Mouse (Mus musculus) thymus, adult 2 months (tissue): ENCODE results near the gene Brca1.

Experiments
- CTCF ChIP-seq: fragments of 200-500 bp; IDR thresholded peaks from 2 replicates; pipeline ENCODE4 v1.5.1; 2012; ENCODE audit warnings: mild to moderate bottlenecking, control low read depth, low read length, moderate library complexity, borderline replicate concordance; ENCODE audit not compliant: control insufficient read depth, poor library complexity, insufficient read depth; ENCODE audit errors: extremely low read depth
- POLR2A ChIP-seq: fragments of 200-500 bp; IDR thresholded peaks from 2 replicates; pipeline ENCODE4 v1.6.1; 2012; ENCODE audit warnings: mild to moderate bottlenecking, low read length, control low read depth, moderate library complexity; ENCODE audit not compliant: control insufficient read depth, poor library complexity, insufficient read depth; ENCODE audit errors: extremely low read depth

DNA sequence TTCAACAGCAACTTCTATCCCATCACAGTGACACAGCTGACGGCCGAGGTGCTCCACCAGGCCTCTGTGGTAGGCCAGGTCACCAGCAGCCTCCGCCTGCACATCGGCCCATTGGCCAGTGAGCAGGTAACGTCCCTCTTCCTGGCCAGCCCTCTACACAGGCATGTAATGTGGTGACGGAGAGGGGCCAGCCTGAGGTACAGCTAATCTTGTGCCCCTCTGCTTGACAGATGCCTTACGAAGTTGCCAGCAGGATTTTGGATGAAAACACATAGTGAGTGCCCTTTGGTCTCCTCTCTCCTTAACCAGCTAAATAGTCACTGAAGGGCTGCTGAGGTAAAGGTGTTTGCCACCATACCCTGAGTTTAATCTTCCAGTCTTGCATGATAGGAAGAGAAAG lies 37.1 kb upstream of the Brca1 start:
- TF ChIP-seq CTCF (no peak), POLR2A (no peak)
